In genomic region chr11:31769804-31770654, GRCm38 (mm10) we compare ENCODE assay signal across 9 mouse cellular contexts.
DNase-seq lines count a peak whose midpoint lies in the region; ATAC-seq and TF ChIP-seq lines count a peak whose summit lies in the region.
"Had no signal": no experiment of that assay in that cellular context is flagged by ENCODE, and none has a peak within 500 bp of the region (broad histone marks: within the 10 kb centered on the region; RNA-seq: fewer than 3 reads in every experiment).

No protein-coding gene starts in this region.

- H3K4me2 ChIP-seq in hindbrain, embryonic 16.5 days (ENCODE audit: low read length), result no peak overlapping the region
- peak overlapping the region; percentile 64 for H3K4me2 ChIP-seq in liver, embryonic 12.5 days
- H3K4me2 ChIP-seq in neural tube, embryonic 14.5 days (ENCODE audit: low read depth, low read length), result no peak overlapping the region

- peaks cover 25% of the 10 kb centered on the region for H3K4me1 ChIP-seq in hindbrain, embryonic 16.5 days (ENCODE audit: control insufficient read depth, insufficient read depth, low read depth, low read length)
- peaks cover 50% of the 10 kb centered on the region for H3K4me1 ChIP-seq in liver, embryonic 12.5 days
- H3K4me1 ChIP-seq in neural tube, embryonic 14.5 days (ENCODE audit: control insufficient read depth, insufficient read depth, low read length), result peaks cover 8% of the 10 kb centered on the region; the same call in 1 of the 2 replicates
- no peaks in the 10 kb centered on the region for H3K4me1 ChIP-seq in thymus, adult 2 months (replicated peaks; ENCODE audit: control insufficient read depth, insufficient read depth, low read length)

- H3K9ac ChIP-seq in hindbrain, embryonic 16.5 days (ENCODE audit: low read depth, low read length), result no peak overlapping the region; the same call in 1 of the 2 replicates
- peak overlapping the region; percentile 78 for H3K9ac ChIP-seq in liver, embryonic 12.5 days
- no peak overlapping the region for H3K9ac ChIP-seq in neural tube, embryonic 14.5 days (replicated peaks; ENCODE audit: low read depth, low read length)

- H3K27me3 ChIP-seq in hindbrain, embryonic 16.5 days (replicated peaks; ENCODE audit: control insufficient read depth, insufficient read depth, low read length), result no peaks in the 10 kb centered on the region
- H3K27me3 ChIP-seq in liver, embryonic 12.5 days (replicated peaks), result no peaks in the 10 kb centered on the region; the same call in 1 of the 2 replicates
- no peaks in the 10 kb centered on the region for H3K27me3 ChIP-seq in neural tube, embryonic 14.5 days (ENCODE audit: control insufficient read depth, insufficient read depth, low read length)
- no peaks in the 10 kb centered on the region for H3K27me3 ChIP-seq in thymus, adult 2 months (ENCODE audit: control insufficient read depth, insufficient read depth, low read length)
- H3K27me3 ChIP-seq: CH12.LX had no signal

- peaks cover 3% of the 10 kb centered on the region; the same call in 1 of the 2 replicates for H3K9me3 ChIP-seq in hindbrain, embryonic 16.5 days (ENCODE audit: control insufficient read depth, low read length)
- peaks cover 11% of the 10 kb centered on the region; the same call in 1 of the 2 replicates for H3K9me3 ChIP-seq in liver, embryonic 12.5 days (replicated peaks)
- H3K9me3 ChIP-seq in neural tube, embryonic 14.5 days (ENCODE audit: control insufficient read depth, low read length), result no peaks in the 10 kb centered on the region

- peak; percentile 40 for ATAC-seq in hindbrain, embryonic 16.5 days
- ATAC-seq in liver, embryonic 12.5 days, result peak; percentile 97
- ATAC-seq in neural tube, embryonic 14.5 days (ENCODE audit: low read depth), result peak; percentile 19; the same call in 1 of the 2 replicates

- intact Hi-C loops in left cerebral cortex, postnatal 10 days (cut with DNase I), result no loop called here
- intact Hi-C loops in gastrocnemius, postnatal 14 days (cut with DNase I; ENCODE audit: low total_unique reads), result no loop called here

- peak overlapping the region; percentile 81 for H3K27ac ChIP-seq in hindbrain, embryonic 16.5 days (ENCODE audit: low read depth, low read length)
- H3K27ac ChIP-seq in liver, embryonic 12.5 days, result peak overlapping the region; percentile 100
- H3K27ac ChIP-seq in neural tube, embryonic 14.5 days (ENCODE audit: low read depth, low read length), result peak overlapping the region; percentile 73; the same call in 1 of the 2 replicates
- no peak overlapping the region for H3K27ac ChIP-seq in thymus, adult 2 months (ENCODE audit: control insufficient read depth, insufficient read depth, low read length)

- WGBS in hindbrain, embryonic 16.5 days, result 79% methylated on average over 4 of the region's 4 CpGs
- WGBS in liver, embryonic 12.5 days (ENCODE audit: insufficient replicate concordance), result 33% methylated on average over 4 of the region's 4 CpGs
- 83% methylated on average over 4 of the region's 4 CpGs for WGBS in neural tube, embryonic 14.5 days
- WGBS in thymus, adult 2 months, result 90% methylated on average over 4 of the region's 4 CpGs

- TF ChIP-seq CTCF in thymus, adult 2 months (IDR thresholded peaks at IDR 0.05; ENCODE audit: borderline replicate concordance, control insufficient read depth, extremely low read depth, insufficient read depth, low read length, poor library complexity), result no peak

- TF ChIP-seq POLR2A in thymus, adult 2 months (IDR thresholded peaks at IDR 0.05; ENCODE audit: control insufficient read depth, extremely low read depth, insufficient read depth, low read length, poor library complexity), result no peak

- DNase-seq in left cerebral cortex, postnatal 10 days (ENCODE audit: extremely low spot score in 1 of 2, low spot score in 2 of 2), result peak; percentile 63 to 69
- no peak for DNase-seq in left cerebral cortex, adult 9 months (ENCODE audit: low spot score in 2 of 2)
- DNase-seq in cerebellum, adult 11-12 months, result peak; percentile 66
- peak; percentile 69 for DNase-seq in gastrocnemius, postnatal 14 days
- DNase-seq in thymus, adult 2 months, result no peak

- H3K4me3 ChIP-seq in hindbrain, embryonic 16.5 days (ENCODE audit: low read length), result no peak overlapping the region
- H3K4me3 ChIP-seq in liver, embryonic 12.5 days, result peak overlapping the region; percentile 14; the same call in 1 of the 2 replicates
- no peak overlapping the region for H3K4me3 ChIP-seq in neural tube, embryonic 14.5 days (ENCODE audit: low read depth, low read length)
- H3K4me3 ChIP-seq in thymus, adult 2 months (ENCODE audit: control insufficient read depth, insufficient read depth, low read length), result no peak overlapping the region

- H3K36me3 ChIP-seq in hindbrain, embryonic 16.5 days (ENCODE audit: control insufficient read depth, insufficient read depth, low read length), result no peaks in the 10 kb centered on the region
- no peaks in the 10 kb centered on the region for H3K36me3 ChIP-seq in liver, embryonic 12.5 days
- no peaks in the 10 kb centered on the region for H3K36me3 ChIP-seq in neural tube, embryonic 14.5 days (ENCODE audit: control insufficient read depth, insufficient read depth, low read length)
- no peaks in the 10 kb centered on the region for H3K36me3 ChIP-seq in thymus, adult 2 months (ENCODE audit: control insufficient read depth, insufficient read depth, low read length)

Comparison
In these comparisons a context has a peak if more than half of its experiments do, and no peak if none do; other contexts are left out.
1. DNase-seq: peak in left cerebral cortex, postnatal 10 days (2 of 2), cerebellum, adult 11-12 months (single experiment) and gastrocnemius, postnatal 14 days (single experiment); none in left cerebral cortex, adult 9 months (0 of 2) and thymus, adult 2 months (single experiment).
2. ATAC-seq: peak in every context shown above with its lines; median percentile 97 in liver, embryonic 12.5 days; 40 in hindbrain, embryonic 16.5 days; 19 in neural tube, embryonic 14.5 days.